Mouse (Mus musculus): ENCODE data around the gene Muc3. TPM values are rescaled to one million over a fixed set of nuclear protein-coding genes. Genes with fewer than 3 reads are reported as not detected.
A peak's percentile ranks its signal among the peaks of the same experiment; 100 is the strongest.

Gene Muc3
- total and polyA plus RNA-seq, 3 experiments, result not detected

DNA sequence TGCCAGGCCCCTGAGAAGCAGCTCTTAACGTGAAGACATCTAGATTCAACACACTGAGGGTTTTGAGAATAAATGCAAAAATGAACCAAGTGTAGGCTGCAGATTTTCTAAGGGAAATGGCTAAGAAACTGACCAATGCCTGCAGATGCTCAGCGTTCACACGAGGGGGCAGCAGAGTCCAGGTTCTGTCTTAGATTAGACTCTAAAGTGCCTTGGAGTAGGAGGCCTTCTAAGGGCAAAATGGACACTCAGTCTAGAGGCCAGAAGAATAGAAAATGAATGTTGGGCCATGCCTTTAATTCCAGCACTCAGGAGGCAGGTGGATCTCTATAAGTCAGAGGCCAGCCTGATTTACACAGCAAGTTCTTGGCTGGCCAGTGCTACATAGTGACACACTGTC, 17.6 kb downstream of the Muc3 start:
- Histone ChIP-seq H3K36me3 (ENCODE audit: control insufficient read depth in 1 of 2, insufficient read depth in 2 of 2, low read length in 2 of 2) (no peaks in the 10 kb centered on the region), H3K4me1 (ENCODE audit: control insufficient read depth in 1 of 2, insufficient read depth in 2 of 2, low read length in 2 of 2) (no peaks in the 10 kb centered on the region), H3K4me3 (ENCODE audit: control insufficient read depth in 1 of 2, insufficient read depth in 1 of 2, low read depth in 2 of 2, low read length in 2 of 2) (no peak overlapping the region), H3K27ac (ENCODE audit: control insufficient read depth, low read depth, low read length) (no peak overlapping the region), H3K9ac (ENCODE audit: control insufficient read depth, low read depth, low read length, poor library complexity, severe bottlenecking) (no peak overlapping the region), H3K27me3 (ENCODE audit: control insufficient read depth in 1 of 2, insufficient read depth in 2 of 2, low read length in 2 of 2) (no peaks in the 10 kb centered on the region), H3K79me2 (ENCODE audit: control insufficient read depth, insufficient read depth, low read length, poor library complexity) (no peaks in the 10 kb centered on the region), H3K9me3 (replicated peaks; ENCODE audit: insufficient read depth, low read length) (no peaks in the 10 kb centered on the region)
- TF ChIP-seq E2F4 (IDR thresholded peaks at IDR 0.05; ENCODE audit: borderline replicate concordance, low read depth, low read length) (no peak), POLR2AphosphoS5 (IDR thresholded peaks at IDR 0.05; ENCODE audit: borderline replicate concordance, low read depth, low read length) (no peak), GATA1 (IDR thresholded peaks at IDR 0.05; ENCODE audit: low read depth, low read length) (no peak), ETS1 (IDR thresholded peaks at IDR 0.05; ENCODE audit: low read depth, low read length) (no peak), ZC3H11A (IDR thresholded peaks at IDR 0.05; ENCODE audit: low read depth, low read length) (peak; percentile 91), UBTF (IDR thresholded peaks at IDR 0.05; ENCODE audit: borderline replicate concordance, insufficient read depth, low read depth, low read length) (no peak), RCOR1 (IDR thresholded peaks at IDR 0.05; ENCODE audit: low read depth, low read length) (no peak), RAD21 (IDR thresholded peaks at IDR 0.05; ENCODE audit: low read depth, low read length) (peak; percentile 90), USF2 (IDR thresholded peaks at IDR 0.05; ENCODE audit: borderline replicate concordance in 1 of 2, insufficient read depth in 1 of 2, low read depth in 1 of 2, low read length in 2 of 2) (no peak), NRF1 (IDR thresholded peaks at IDR 0.05; ENCODE audit: insufficient read depth, low read depth, low read length, poor library complexity, severe bottlenecking) (no peak), ZNF384 (IDR thresholded peaks at IDR 0.05; ENCODE audit: low read depth, low read length) (no peak), SMC3 (IDR thresholded peaks at IDR 0.05; ENCODE audit: low read depth, low read length) (peak; percentile 91), MAZ (IDR thresholded peaks at IDR 0.05; ENCODE audit: low read depth, low read length) (no peak), MEF2A (IDR thresholded peaks at IDR 0.05; ENCODE audit: extremely low read depth, insufficient replicate concordance, low read depth, low read length, poor library complexity, severe bottlenecking) (no peak), CTCF (IDR thresholded peaks at IDR 0.05 in 2 of 3, conservative IDR thresholded peaks at IDR 0.05 in 1 of 3; ENCODE audit: control insufficient read depth in 1 of 3, insufficient read depth in 1 of 3, low read depth in 2 of 3, low read length in 3 of 3, poor library complexity in 1 of 3, severe bottlenecking in 1 of 3) (peak; percentile 77 to 88 (median 82)), BHLHE40 (IDR thresholded peaks at IDR 0.05; ENCODE audit: borderline replicate concordance, low read depth, low read length) (no peak), TCF12 (IDR thresholded peaks at IDR 0.05; ENCODE audit: low read depth, low read length) (no peak), MYB (IDR thresholded peaks at IDR 0.05; ENCODE audit: low read depth, low read length) (no peak)
- peak; percentile 75 for DNase-seq (ENCODE audit: low read depth, low spot score)

DNA sequence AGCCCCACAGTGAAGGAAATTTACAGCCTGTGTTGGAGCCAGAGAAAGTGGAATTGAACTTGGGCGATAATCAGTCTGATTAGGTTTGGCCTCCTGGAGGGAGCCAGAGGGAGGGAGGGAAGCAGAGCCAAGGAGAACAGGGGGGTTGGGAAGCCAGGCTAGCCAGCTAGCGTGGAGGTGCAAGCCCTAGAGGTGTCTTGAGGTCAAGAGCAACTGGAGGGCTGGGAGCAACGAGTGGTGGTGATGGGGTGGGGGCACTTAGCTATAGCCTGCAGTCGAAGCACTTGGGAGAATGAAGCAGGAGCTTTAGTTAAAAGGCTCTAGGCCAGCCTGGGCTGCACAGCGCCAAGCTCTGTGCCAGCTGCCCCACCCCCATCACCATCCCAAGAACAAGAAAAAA, 19.8 kb downstream of the Muc3 start:
- H3K27me3 ChIP-seq (ENCODE audit: control insufficient read depth in 1 of 2, insufficient read depth in 2 of 2, low read length in 2 of 2), result no peaks in the 10 kb centered on the region
- no peak overlapping the region for H3K4me3 ChIP-seq (ENCODE audit: control insufficient read depth in 1 of 2, insufficient read depth in 1 of 2, low read depth in 2 of 2, low read length in 2 of 2)
- no peaks in the 10 kb centered on the region for H3K36me3 ChIP-seq (ENCODE audit: control insufficient read depth in 1 of 2, insufficient read depth in 2 of 2, low read length in 2 of 2)
- no peaks in the 10 kb centered on the region for H3K4me1 ChIP-seq (ENCODE audit: control insufficient read depth in 1 of 2, insufficient read depth in 2 of 2, low read length in 2 of 2)
- TF ChIP-seq ZKSCAN1 (IDR thresholded peaks at IDR 0.05; ENCODE audit: low read depth, low read length) (no peak), SIN3A (IDR thresholded peaks at IDR 0.05; ENCODE audit: low read length) (no peak), BHLHE40 (IDR thresholded peaks at IDR 0.05; ENCODE audit: borderline replicate concordance, low read depth, low read length) (no peak), RAD21 (IDR thresholded peaks at IDR 0.05; ENCODE audit: low read depth, low read length) (no peak), HCFC1 (IDR thresholded peaks at IDR 0.05; ENCODE audit: low read depth, low read length) (no peak), ELF1 (IDR thresholded peaks at IDR 0.05; ENCODE audit: low read depth, low read length) (no peak), NELFE (IDR thresholded peaks at IDR 0.05; ENCODE audit: low read depth, low read length) (no peak), MYB (IDR thresholded peaks at IDR 0.05; ENCODE audit: low read depth, low read length) (no peak)
- no peak for DNase-seq (ENCODE audit: low read depth, low spot score)
- no peak overlapping the region for H3K27ac ChIP-seq (ENCODE audit: control insufficient read depth, low read depth, low read length)
- no peak overlapping the region for H3K9ac ChIP-seq (ENCODE audit: control insufficient read depth, low read depth, low read length, poor library complexity, severe bottlenecking)
- no peaks in the 10 kb centered on the region for H3K9me3 ChIP-seq (replicated peaks; ENCODE audit: insufficient read depth, low read length)
- H3K79me2 ChIP-seq (ENCODE audit: control insufficient read depth, insufficient read depth, low read length, poor library complexity), result no peaks in the 10 kb centered on the region

Data from MEL (cell line).